Mouse (Mus musculus) MEL (cell line): ENCODE data around the gene Sart1.

ENCODE experiments used
- CTCF ChIP-seq, 3 experiments: IDR thresholded peaks in 2 of 3; conservative IDR thresholded peaks in 1 of 3; 2 replicates each; pipeline ENCODE4 v1.5.1; 2011 to 2012; ENCODE audit warnings: low read length in 3 of 3, low read depth in 2 of 3, mild to moderate bottlenecking in 2 of 3, improper control_type of control experiment in 1 of 3, inconsistent platforms in 1 of 3, mixed read lengths in 1 of 3, moderate library complexity in 1 of 3; ENCODE audit not compliant: control insufficient read depth in 1 of 3, insufficient read depth in 1 of 3, poor library complexity in 1 of 3, severe bottlenecking in 1 of 3
- EP300 ChIP-seq, 2 experiments: IDR thresholded peaks; 2 replicates each; pipeline ENCODE4 v1.6.1; 2011; ENCODE audit warnings: improper control_type of control experiment in 2 of 2, low read length in 2 of 2, low read depth in 1 of 2, mild to moderate bottlenecking in 1 of 2
- GABPA ChIP-seq: IDR thresholded peaks from 2 replicates; pipeline ENCODE4 v1.6.1; 2012; ENCODE audit warnings: low read depth, mild to moderate bottlenecking, inconsistent platforms, low read length, improper control_type of control experiment, moderate library complexity
- HCFC1 ChIP-seq: IDR thresholded peaks from 2 replicates; pipeline ENCODE4 v1.6.1; 2012; ENCODE audit warnings: low read depth, mild to moderate bottlenecking, inconsistent platforms, low read length, improper control_type of control experiment, moderate library complexity
- KAT2A ChIP-seq: conservative IDR thresholded peaks from 2 replicates; pipeline ENCODE4 v1.6.1; 2012; ENCODE audit warnings: low read depth, low read length, improper control_type of control experiment, inconsistent platforms
- MEF2A ChIP-seq: IDR thresholded peaks from 2 replicates; pipeline ENCODE4 v1.6.1; 2014; ENCODE audit warnings: low read depth, mild to moderate bottlenecking, inconsistent platforms, low read length, improper control_type of control experiment; ENCODE audit not compliant: poor library complexity, insufficient replicate concordance, severe bottlenecking; ENCODE audit errors: extremely low read depth
- NRF1 ChIP-seq: IDR thresholded peaks from 2 replicates; pipeline ENCODE4 v1.6.1; 2014; ENCODE audit warnings: low read depth, mild to moderate bottlenecking, inconsistent platforms, low read length, improper control_type of control experiment, moderate library complexity; ENCODE audit not compliant: poor library complexity, insufficient read depth, severe bottlenecking
- POLR2A ChIP-seq, 2 experiments: IDR thresholded peaks; 2 replicates each; pipeline ENCODE4 v1.6.1; 2011 to 2012; ENCODE audit warnings: low read length in 2 of 2, mild to moderate bottlenecking in 2 of 2, control low read depth in 1 of 2, improper control_type of control experiment in 1 of 2, low read depth in 1 of 2, moderate library complexity in 1 of 2; ENCODE audit not compliant: control insufficient read depth in 1 of 2, insufficient read depth in 1 of 2, poor library complexity in 1 of 2
- POLR2AphosphoS2 ChIP-seq: IDR thresholded peaks from 2 replicates; pipeline ENCODE4 v1.6.1; 2011; ENCODE audit warnings: low read length, improper control_type of control experiment
- SIN3A ChIP-seq: IDR thresholded peaks from 2 replicates; pipeline ENCODE4 v1.6.1; 2012; ENCODE audit warnings: low read length, improper control_type of control experiment, inconsistent platforms
- TAL1 ChIP-seq: IDR thresholded peaks from 2 replicates; pipeline ENCODE4 v1.6.1; 2012; ENCODE audit warnings: mild to moderate bottlenecking, inconsistent platforms, low read length, moderate library complexity, mixed read lengths
- TBP ChIP-seq: IDR thresholded peaks from 2 replicates; pipeline ENCODE4 v1.8.0; 2011; ENCODE audit warnings: low read depth, low read length, improper control_type of control experiment

DNA sequence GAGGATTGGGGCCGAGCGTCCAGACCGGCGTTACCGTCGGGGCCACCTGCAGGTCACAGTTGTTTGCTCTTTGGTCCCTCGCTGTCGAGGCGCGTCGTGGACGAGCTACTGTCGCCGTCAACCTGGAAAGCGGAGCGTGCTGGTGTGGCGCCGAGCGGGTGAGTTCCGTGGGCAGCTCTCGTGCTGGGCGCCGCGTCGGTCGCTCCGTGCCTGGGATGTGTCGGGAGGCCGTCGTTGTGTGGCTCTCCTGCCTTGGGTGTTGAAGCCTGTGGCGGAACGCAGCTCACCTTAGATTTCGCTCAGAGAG is 21.5 kb downstream of the Sart1 start, which contains the start of gene Banf1:
- TF ChIP-seq POLR2A (IDR thresholded peaks at IDR 0.05; ENCODE audit: control insufficient read depth in 1 of 2, insufficient read depth in 1 of 2, low read depth in 1 of 2, low read length in 2 of 2, poor library complexity in 1 of 2) (peak in 1 of 2 experiments; percentile 57; a peak in 2 of 4 replicates), GABPA (no peak), CTCF (IDR thresholded peaks at IDR 0.05 in 2 of 3, conservative IDR thresholded peaks at IDR 0.05 in 1 of 3; ENCODE audit: control insufficient read depth in 1 of 3, insufficient read depth in 1 of 3, low read depth in 2 of 3, low read length in 3 of 3, poor library complexity in 1 of 3, severe bottlenecking in 1 of 3) (no peak), POLR2AphosphoS2 (0 out of 2 replicates have a peak, but pooled peaks have one; percentile 54), SIN3A (no peak), NRF1 (no peak), TAL1 (no peak), TBP (no peak; the same call in 1 of the 2 replicates), KAT2A (no peak), MEF2A (no peak), HCFC1 (no peak), EP300 (IDR thresholded peaks at IDR 0.05; ENCODE audit: low read depth in 1 of 2, low read length in 2 of 2) (no peak)
